Comparison of ENCODE assay signal across 30 mouse cellular contexts in the genomic region with DNA sequence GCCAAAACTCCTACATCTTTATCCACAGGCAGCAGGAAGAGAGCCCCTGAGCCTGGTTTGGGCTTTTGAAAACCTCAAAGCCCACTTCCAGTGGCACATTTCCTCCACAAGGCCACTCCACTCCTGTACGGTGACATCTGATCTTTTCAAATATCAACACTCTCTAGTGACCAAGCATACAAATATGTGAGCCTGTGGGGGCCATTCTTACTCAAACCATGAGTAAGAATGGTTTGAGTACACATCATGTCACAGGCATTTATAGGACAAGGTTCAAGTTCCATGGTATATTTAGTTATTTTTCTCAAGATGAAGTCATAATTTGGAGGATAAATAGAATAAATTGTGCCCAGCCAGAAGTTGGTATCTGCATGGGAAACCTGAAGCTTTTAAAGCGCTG. TPM values are rescaled to one million over a fixed set of nuclear protein-coding genes. Genes with fewer than 3 reads are reported as not detected.
A peak's percentile ranks its signal among the peaks of the same experiment; 100 is the strongest.
DNase-seq lines count a peak whose midpoint lies in the region; ATAC-seq and TF ChIP-seq lines count a peak whose summit lies in the region.
"Had no signal": no experiment of that assay in that cellular context is flagged by ENCODE, and none has a peak within 500 bp of the region (broad histone marks: within the 10 kb centered on the region; RNA-seq: fewer than 3 reads in every experiment).

No protein-coding gene starts in this region.

- CTCF ChIA-PET in Patski (lab: Charles Lee) = interaction anchor here (1.8 kb wide), 1 partner anchor 448 kb away, joined by 6 read pairs; no protein-coding TSS in a partner anchor

- DNase-seq in adrenal gland, adult (ENCODE audit: inconsistent age in 2 of 2, low spot score in 1 of 2) = peak; percentile 26 to 68
- DNase-seq in adrenal gland, postnatal 4 days (ENCODE audit: low spot score in 2 of 2) = no peak
- DNase-seq in Patski (ENCODE audit: low read depth, low spot score) = peak; percentile 33
- DNase-seq in right cerebral cortex, adult 18-20 months = no peak
- no peak for DNase-seq in frontal cortex, postnatal 14 days (ENCODE audit: low spot score in 2 of 2)
- no peak for DNase-seq in heart, adult 11 months
- DNase-seq: adrenal gland, postnatal 14 days; cerebellum, adult 18-20 months; cerebellum, adult 9-10 months; cerebellum, postnatal 14 days; forebrain, postnatal 0 days; gastrocnemius, postnatal 25 days; kidney, adult 11 months had no signal

- H3K79me3 ChIP-seq in C2C12 (ENCODE audit: low read depth) = no peaks in the 10 kb centered on the region

- H3K36me3 ChIP-seq in C2C12 (ENCODE audit: control insufficient read depth, insufficient read depth) = no peaks in the 10 kb centered on the region
- H3K36me3 ChIP-seq: hindbrain, embryonic 12.5 days; hindbrain, embryonic 15.5 days; intestine, embryonic 15.5 days had no signal

- H3K27me3 ChIP-seq in C2C12 (ENCODE audit: control insufficient read depth, insufficient read depth, insufficient read length) (no peaks in the 10 kb centered on the region), Patski (no peaks in the 10 kb centered on the region)
- H3K27me3 ChIP-seq: hindbrain, embryonic 12.5 days; hindbrain, embryonic 15.5 days; intestine, embryonic 15.5 days had no signal

- POLR2A ChIA-PET in Patski (lab: Charles Lee) = no interaction called here

- no peak overlapping the region for H3ac ChIP-seq in C2C12 (ENCODE audit: control insufficient read depth, insufficient read length, low read depth)

- H3K4me3 ChIP-seq in C2C12 (ENCODE audit: insufficient read depth, poor library complexity, severe bottlenecking) = no peak overlapping the region
- H3K4me3 ChIP-seq: hindbrain, embryonic 12.5 days; hindbrain, embryonic 15.5 days; intestine, embryonic 15.5 days had no signal

- no peak for TF ChIP-seq CTCF in C2C12 (IDR thresholded peaks at IDR 0.05; ENCODE audit: control insufficient read depth, insufficient read depth, insufficient read length)
- peak; percentile 33 for TF ChIP-seq CTCF in Patski (IDR thresholded peaks at IDR 0.05)

- in situ Hi-C loops in Patski (cut with MboI; ENCODE audit: low pct_unique_long_range_greater_than_20kb) = loop anchor here (5.0 to 10.0 kb wide), 4 partner anchors 97 to 505 kb away; no protein-coding TSS in a partner anchor

- peak; percentile 59 for ATAC-seq in Patski
- ATAC-seq: activated CD4-positive, CD25-positive, alpha-beta regulatory T cell, adult 4 months; forebrain, embryonic 14.5 days; forebrain, postnatal 0 days; intestine, embryonic 15.5 days had no signal

- H3K79me2 ChIP-seq in C2C12 (ENCODE audit: control insufficient read depth, insufficient read depth) = no peaks in the 10 kb centered on the region

TF ChIP-seq in C2C12, 6 proteins besides CTCF, POLR2A, EP300 and RAD21:
- TF ChIP-seq FOSL1 (IDR thresholded peaks at IDR 0.05; ENCODE audit: insufficient read depth, low read length, poor library complexity, severe bottlenecking) (peak; percentile 64), CEBPB (IDR thresholded peaks at IDR 0.05; ENCODE audit: low read depth) (peak; percentile 28), MYOD1 (IDR thresholded peaks at IDR 0.05; ENCODE audit: control insufficient read depth, insufficient read length, low read depth) (peak; percentile 23), USF1 (IDR thresholded peaks at IDR 0.05; ENCODE audit: low read depth) (no peak), MYOG (IDR thresholded peaks at IDR 0.05; ENCODE audit: control insufficient read depth, extremely low read depth, insufficient read length) (no peak), MAX (IDR thresholded peaks at IDR 0.05) (no peak)

RNA-seq across cellular contexts. Expression of a gene that starts 21.0 kb away (rescaled TPM):
- not detected for total RNA-seq in adrenal gland, postnatal 4 days (2021)
- polyA plus RNA-seq in C2C12 (2012; fragmentation: generic; extraction: Trizol) = not detected
- not detected for polyA plus RNA-seq in Patski (2021)
- total RNA-seq: adrenal gland, adult 18-20 months; adrenal gland, postnatal 14 days; ES-E14; gastrocnemius, adult 8-10 months; gastrocnemius, postnatal 25 days; granulocyte monocyte progenitor cell, adult 5-6 weeks; heart, adult 8-10 months; heart, postnatal 25 days; hematopoietic stem cell, adult 5-6 weeks had no signal
- polyA plus RNA-seq: activated CD4-positive, CD25-positive, alpha-beta regulatory T cell, adult 4 months; embryonic facial prominence, embryonic 11.5 days; heart, embryonic 11.5 days; heart, embryonic 14.5 days; heart, postnatal 0 days; hindbrain, embryonic 12.5 days; intestine, embryonic 15.5 days had no signal

Comparison
In these comparisons a context has a peak if more than half of its experiments do, and no peak if none do; other contexts are left out.
1. DNase-seq: peak in adrenal gland, adult (2 of 2) and Patski (single experiment); none in adrenal gland, postnatal 4 days (0 of 2), right cerebral cortex, adult 18-20 months (single experiment), frontal cortex, postnatal 14 days (0 of 2) and heart, adult 11 months (single experiment).